Mouse (Mus musculus) C2C12 (cell line): ENCODE measurements around the gene Eipr1. TPM values are rescaled to one million over a fixed set of nuclear protein-coding genes. Genes with fewer than 3 reads are reported as not detected.

Experiments used
- H3K27me3 ChIP-seq: one replicate; pipeline ENCODE4 v1.6.1; 2011; ENCODE audit not compliant: control insufficient read depth, insufficient read depth, insufficient read length
- H3K36me3 ChIP-seq: one replicate; pipeline ENCODE4 v1.6.1; 2011; ENCODE audit not compliant: control insufficient read depth, insufficient read depth
- H3K4me3 ChIP-seq: one replicate; pipeline ENCODE4 v1.5.1; 2011; ENCODE audit warnings: mild to moderate bottlenecking, control low read depth; ENCODE audit not compliant: poor library complexity, insufficient read depth, severe bottlenecking
- H3K79me2 ChIP-seq: one replicate; pipeline ENCODE4 v1.6.1; 2011; ENCODE audit not compliant: control insufficient read depth, insufficient read depth
- H3K79me3 ChIP-seq: one replicate; pipeline ENCODE4 v1.6.1; 2011; ENCODE audit warnings: low read depth, control low read depth
- H3ac ChIP-seq: one replicate; pipeline ENCODE3; 2011; ENCODE audit warnings: low read depth; ENCODE audit not compliant: control insufficient read depth, insufficient read length
- CEBPB ChIP-seq: IDR thresholded peaks from one replicate; pipeline ENCODE4 v1.6.1; 2011; ENCODE audit warnings: low read depth, mild to moderate bottlenecking, control low read depth, moderate library complexity
- CTCF ChIP-seq: IDR thresholded peaks from one replicate; pipeline ENCODE4 v1.5.1; 2011; ENCODE audit not compliant: control insufficient read depth, insufficient read depth, insufficient read length
- FOSL1 ChIP-seq: IDR thresholded peaks from one replicate; pipeline ENCODE4 v1.8.0; 2011; ENCODE audit warnings: mild to moderate bottlenecking, low read length; ENCODE audit not compliant: poor library complexity, insufficient read depth, severe bottlenecking
- MAX ChIP-seq: IDR thresholded peaks from one replicate; pipeline ENCODE4 v1.6.1; 2011; ENCODE audit warnings: mild to moderate bottlenecking, control low read depth
- MYOD1 ChIP-seq: IDR thresholded peaks from one replicate; pipeline ENCODE4 v1.6.1; 2011; ENCODE audit warnings: low read depth; ENCODE audit not compliant: control insufficient read depth, insufficient read length
- MYOG ChIP-seq: IDR thresholded peaks from one replicate; pipeline ENCODE4 v1.6.1; 2011; ENCODE audit not compliant: control insufficient read depth, insufficient read length; ENCODE audit errors: extremely low read depth
- USF1 ChIP-seq: IDR thresholded peaks from one replicate; pipeline ENCODE4 v1.6.1; 2011; ENCODE audit warnings: low read depth, mild to moderate bottlenecking, control low read depth, moderate library complexity
- polyA plus RNA-seq: library from polyadenylated mRNA; unstranded; fragments of >200 nt; fragmentation: generic; extraction: Trizol; gene quantifications from one replicate; pipeline ENCODE4 v1.2.1, GENCODE M21; 2012; ENCODE audit warnings: missing spikeins

Eipr1 gene
- polyA plus RNA-seq, 1 experiment = 22.7 TPM

DNA sequence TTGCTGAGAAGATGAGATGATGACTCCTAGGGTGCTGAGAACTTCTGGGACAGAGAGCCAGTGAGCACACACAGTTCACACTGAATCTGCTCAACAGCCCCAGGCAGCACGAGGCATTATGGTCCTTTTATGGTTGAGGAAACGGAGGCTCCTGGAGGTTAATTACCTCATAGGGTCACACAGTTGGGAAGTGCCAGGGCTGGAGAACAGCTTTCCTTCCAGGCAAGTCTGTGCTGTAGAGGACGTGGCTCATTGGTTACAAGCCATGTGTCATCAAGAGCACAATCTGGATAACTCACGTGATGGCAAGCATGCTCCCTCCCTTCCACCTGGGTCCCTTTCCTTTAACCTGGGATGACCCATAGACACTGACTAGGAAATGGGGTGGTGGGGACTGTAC lies 148.1 kb downstream of the Eipr1 start:
- TF ChIP-seq FOSL1 = no peak
- no peak for TF ChIP-seq MAX
- no peak for TF ChIP-seq USF1
- TF ChIP-seq CTCF = no peak
- no peak for TF ChIP-seq CEBPB
- TF ChIP-seq MYOD1 = no peak
- TF ChIP-seq MYOG = no peak
- no peaks in the 10 kb centered on the region for H3K79me3 ChIP-seq
- H3ac ChIP-seq = no peak overlapping the region
- no peak overlapping the region for H3K4me3 ChIP-seq
- H3K79me2 ChIP-seq = no peaks in the 10 kb centered on the region
- no peaks in the 10 kb centered on the region for H3K27me3 ChIP-seq
- H3K36me3 ChIP-seq = no peaks in the 10 kb centered on the region

DNA sequence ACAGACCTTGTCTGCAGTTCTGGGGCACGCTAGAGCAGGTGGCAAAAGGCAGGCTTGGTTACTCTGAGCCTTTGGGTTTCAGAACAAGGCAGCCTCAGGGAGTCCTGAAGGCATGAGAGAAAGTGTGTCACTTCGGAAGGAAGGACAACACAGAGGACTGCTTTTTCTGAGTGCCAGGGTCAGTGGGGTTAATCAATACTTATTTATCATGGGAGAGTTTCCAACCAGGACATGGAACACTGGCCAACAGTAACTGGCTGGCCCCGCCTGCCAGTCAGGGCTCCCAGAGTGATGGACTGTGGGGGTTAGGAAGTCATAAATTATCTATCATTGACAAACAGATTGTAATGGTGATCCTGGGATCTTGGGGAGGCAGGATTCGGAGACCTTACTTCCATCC lies 148.7 kb downstream of the Eipr1 start:
- TF ChIP-seq CTCF = no peak
- no peak for TF ChIP-seq MAX
- TF ChIP-seq USF1 = no peak
- no peak for TF ChIP-seq CEBPB
- no peak for TF ChIP-seq MYOG
- TF ChIP-seq MYOD1 = no peak
- TF ChIP-seq FOSL1 = no peak
- H3K79me3 ChIP-seq = no peaks in the 10 kb centered on the region
- no peak overlapping the region for H3ac ChIP-seq
- no peaks in the 10 kb centered on the region for H3K27me3 ChIP-seq
- no peaks in the 10 kb centered on the region for H3K79me2 ChIP-seq
- no peaks in the 10 kb centered on the region for H3K36me3 ChIP-seq
- H3K4me3 ChIP-seq = no peak overlapping the region

DNA sequence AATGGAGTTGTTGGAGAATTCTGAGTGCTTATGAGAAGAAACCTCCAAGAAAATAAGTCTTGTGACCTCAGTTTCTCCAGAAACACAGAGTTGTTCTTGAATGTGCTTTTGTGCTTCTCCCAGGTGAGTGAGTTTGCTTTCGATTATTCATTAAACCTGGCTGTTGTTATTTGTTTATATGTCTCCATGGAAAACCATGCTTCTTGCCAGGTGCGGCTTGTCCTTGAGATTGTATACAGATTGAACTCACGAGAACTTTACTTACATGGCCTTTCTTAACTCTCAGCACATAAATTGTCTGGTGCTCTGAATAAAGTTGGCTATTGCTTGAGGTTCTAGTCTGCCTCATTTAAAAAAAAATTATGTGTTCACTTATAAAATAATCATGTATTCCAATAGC lies 150.5 kb downstream of the Eipr1 start:
- no peaks in the 10 kb centered on the region for H3K79me2 ChIP-seq
- TF ChIP-seq USF1 (no peak), FOSL1 (no peak), MYOD1 (no peak), CTCF (no peak), MAX (no peak), MYOG (no peak), CEBPB (no peak)

DNA sequence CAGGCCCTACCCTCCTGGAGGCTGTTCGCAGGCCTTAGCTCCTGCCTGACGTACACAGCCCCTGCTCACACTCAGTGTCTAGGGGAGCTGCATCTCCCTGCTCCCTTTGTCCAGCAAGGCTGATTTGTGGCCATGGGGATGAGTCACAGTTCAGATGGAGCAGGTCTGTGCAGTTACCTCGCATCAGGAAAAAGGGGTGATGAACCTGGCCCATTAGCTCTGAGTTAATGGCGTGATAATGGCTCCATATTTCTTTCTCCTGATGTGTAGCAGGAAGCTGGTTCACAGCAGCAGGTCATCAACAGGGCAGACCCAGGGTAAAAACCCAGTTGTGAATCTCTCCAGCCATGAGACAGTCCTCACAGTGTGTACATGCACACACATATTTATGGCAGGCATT lies 151.5 kb downstream of the Eipr1 start:
- Histone ChIP-seq H3ac (no peak overlapping the region), H3K4me3 (no peak overlapping the region), H3K36me3 (no peaks in the 10 kb centered on the region), H3K27me3 (no peaks in the 10 kb centered on the region), H3K79me2 (no peaks in the 10 kb centered on the region), H3K79me3 (no peaks in the 10 kb centered on the region)
- TF ChIP-seq MYOD1 = no peak
- no peak for TF ChIP-seq FOSL1
- no peak for TF ChIP-seq CTCF
- TF ChIP-seq CEBPB = no peak
- no peak for TF ChIP-seq USF1
- no peak for TF ChIP-seq MYOG
- TF ChIP-seq MAX = no peak

More for the DNA sequence above, 150.5 kb downstream of the Eipr1 start:
- Histone ChIP-seq H3K4me3 (no peak overlapping the region), H3ac (no peak overlapping the region), H3K79me3 (no peaks in the 10 kb centered on the region), H3K36me3 (no peaks in the 10 kb centered on the region), H3K27me3 (no peaks in the 10 kb centered on the region)

DNA sequence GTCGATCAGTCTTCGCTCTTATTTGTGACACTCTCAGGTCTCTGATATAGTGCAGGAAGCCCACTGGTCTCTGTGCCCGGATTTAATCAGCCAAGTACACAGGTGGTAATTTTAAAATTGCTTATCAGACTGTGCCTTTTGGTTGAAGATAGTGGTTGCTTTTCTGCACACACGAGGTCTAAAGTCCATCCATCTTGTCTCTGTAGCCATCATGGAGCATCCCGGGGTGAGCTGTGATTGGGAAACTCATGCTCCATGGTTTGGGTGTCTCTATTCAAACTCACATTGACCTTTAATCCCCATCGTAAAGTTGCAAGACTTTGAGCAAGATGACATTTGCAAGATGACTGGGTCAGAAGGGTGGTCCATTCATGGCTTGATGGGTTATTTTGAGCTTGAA lies 153.9 kb downstream of the Eipr1 start:
- H3K79me3 ChIP-seq = no peaks in the 10 kb centered on the region
- no peaks in the 10 kb centered on the region for H3K79me2 ChIP-seq
- TF ChIP-seq USF1 (no peak), FOSL1 (no peak), MYOG (no peak), CTCF (no peak), CEBPB (no peak), MYOD1 (no peak), MAX (no peak)
- H3K27me3 ChIP-seq = no peaks in the 10 kb centered on the region
- no peaks in the 10 kb centered on the region for H3K36me3 ChIP-seq
- H3K4me3 ChIP-seq = no peak overlapping the region
- H3ac ChIP-seq = no peak overlapping the region

DNA sequence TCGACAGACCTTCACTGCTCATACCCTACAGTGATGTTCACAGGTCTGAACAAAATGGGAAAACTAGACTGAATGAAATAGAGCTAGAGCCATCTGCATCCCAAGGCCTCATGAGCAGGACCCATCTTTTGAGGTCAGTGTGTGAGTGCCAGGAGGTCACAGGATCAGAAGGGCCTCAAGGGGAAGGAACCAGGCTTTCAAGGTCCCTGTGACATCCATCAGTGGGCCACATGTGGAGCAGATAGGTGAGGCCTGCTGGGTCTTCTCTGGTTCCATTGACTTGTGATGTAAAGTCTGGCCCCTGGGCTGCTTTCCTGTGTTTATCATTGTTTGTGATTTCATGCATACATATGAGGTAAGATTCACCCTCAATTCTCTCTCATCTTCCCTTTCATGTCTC lies 154.4 kb downstream of the Eipr1 start:
- Histone ChIP-seq H3ac (no peak overlapping the region), H3K36me3 (no peaks in the 10 kb centered on the region), H3K79me3 (no peaks in the 10 kb centered on the region), H3K4me3 (no peak overlapping the region), H3K79me2 (no peaks in the 10 kb centered on the region), H3K27me3 (no peaks in the 10 kb centered on the region)
- TF ChIP-seq FOSL1 (no peak), MAX (no peak), CEBPB (no peak)
